Mouse (Mus musculus): ENCODE results near the gene Ppp1r14c. TPM values are rescaled to one million over a fixed set of nuclear protein-coding genes. Genes with fewer than 3 reads are reported as not detected.
A peak's percentile ranks its signal among the peaks of the same experiment; 100 is the strongest.

Gene Ppp1r14c
- 10 to 100 TPM; 71.9 to 83.7 TPM for total RNA-seq (2021)

DNA sequence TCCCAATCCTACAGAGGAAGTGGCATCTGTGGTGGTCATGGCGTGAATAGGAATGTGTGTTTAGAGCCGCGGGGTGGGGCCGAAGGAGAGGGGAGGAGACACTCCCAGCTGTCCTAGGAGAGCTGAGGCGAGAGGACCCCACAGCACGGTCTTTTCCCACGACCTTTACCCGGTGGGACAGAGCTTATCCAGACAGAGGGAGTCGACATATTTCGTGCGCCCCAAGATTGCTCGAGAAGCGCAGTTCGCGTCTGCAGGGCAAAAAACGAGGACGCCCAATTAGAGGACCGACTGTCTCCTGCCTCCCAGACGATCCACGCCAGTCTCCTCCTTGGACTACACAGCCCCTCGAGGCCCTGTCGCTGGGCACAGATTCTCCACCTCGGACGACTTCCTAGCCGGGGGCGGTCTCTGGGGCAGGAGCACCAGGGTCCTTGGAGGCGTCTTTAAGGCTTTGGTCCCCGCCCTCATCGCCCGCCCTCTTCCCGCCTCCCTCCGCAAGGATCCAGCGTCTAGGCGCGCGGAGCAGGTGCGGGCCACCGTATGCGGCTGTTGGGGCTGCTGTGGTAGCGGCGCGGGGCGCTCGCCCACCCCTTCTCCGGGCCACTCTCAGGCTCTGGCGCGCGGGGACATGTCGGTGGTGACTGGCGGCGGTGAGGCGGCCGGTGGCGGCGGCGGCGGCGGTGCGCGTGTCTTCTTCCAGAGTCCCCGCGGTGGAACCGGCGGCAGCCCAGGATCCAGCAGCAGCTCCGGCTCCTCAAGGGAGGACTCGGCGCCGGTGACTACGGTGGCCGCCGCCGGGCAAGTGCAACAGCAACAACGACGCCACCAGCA, at the start of gene Ppp1r14c:
Gene Ppp1r14c, plus strand, starts transcription at position 22 of the 834 bp plus-strand sequence.
- intact Hi-C loops (cut with DNase I), result loop anchor here (5.0 to 10.0 kb wide), 2 partner anchors 86 to 159 kb away; no protein-coding TSS in a partner anchor
- peak; percentile 59 to 77 for DNase-seq (ENCODE audit: extremely low spot score in 1 of 2, low spot score in 2 of 2)

- no peak for DNase-seq (ENCODE audit: extremely low spot score in 1 of 2, low spot score in 2 of 2)
- intact Hi-C loops (cut with DNase I), result no loop called here
Measured at GRCm38 (mm10) chr10:3321406-3321805, 44.5 kb upstream of the Ppp1r14c start.

DNA sequence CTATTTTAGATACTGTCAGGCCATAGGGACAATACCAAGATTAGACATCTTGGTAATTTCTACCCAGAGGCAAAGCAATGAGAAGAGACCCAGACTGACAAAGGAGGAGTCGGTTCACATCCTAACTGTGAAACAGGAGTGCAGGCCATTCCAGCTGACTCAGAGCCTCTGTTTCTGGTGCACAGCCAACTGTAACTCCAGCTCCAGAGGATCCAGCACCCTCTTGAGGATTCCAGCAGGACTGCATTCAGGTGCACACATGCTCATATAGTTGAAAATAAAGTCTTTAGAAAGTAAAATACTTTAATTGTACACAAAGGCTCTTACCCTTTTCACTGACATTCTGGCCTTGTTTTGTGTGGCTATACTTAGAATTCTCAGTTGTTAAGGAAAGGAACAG, 40.4 kb upstream of the Ppp1r14c start:
- DNase-seq (ENCODE audit: extremely low spot score in 1 of 2, low spot score in 2 of 2), result peak in 1 of 2 experiments; percentile 29
- intact Hi-C loops (cut with DNase I), result no loop called here

- DNase-seq (ENCODE audit: extremely low spot score in 1 of 2, low spot score in 2 of 2), result peak; percentile 81
- intact Hi-C loops (cut with DNase I), result loop anchor here (1.0 to 5.0 kb wide), 2 partner anchors 198 to 609 kb away; no protein-coding TSS in a partner anchor
Measured at GRCm38 (mm10) chr10:3332880-3333279, 33.0 kb upstream of the Ppp1r14c start.

DNA sequence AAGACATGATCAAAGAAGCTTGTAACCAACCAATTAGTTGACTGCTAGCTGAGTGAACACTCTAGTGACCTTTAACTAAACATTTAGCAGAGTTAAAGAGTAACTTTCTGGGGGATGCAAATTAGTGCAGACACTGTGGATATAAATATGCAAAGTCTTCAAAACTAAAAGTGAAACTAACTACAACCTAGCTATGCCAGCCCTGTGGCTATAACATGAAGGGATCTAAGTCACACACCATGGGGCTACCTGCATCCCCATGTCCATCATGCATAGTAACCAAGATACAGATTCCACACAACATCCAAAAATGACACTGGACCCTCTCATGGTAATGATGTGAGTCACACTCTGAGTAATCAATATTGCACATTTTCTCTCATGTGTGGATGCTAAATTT, 31.3 kb upstream of the Ppp1r14c start:
- intact Hi-C loops (cut with DNase I), result loop anchor here (5.0 kb wide), 1 partner anchor 608 kb away; no protein-coding TSS in a partner anchor
- no peak for DNase-seq (ENCODE audit: extremely low spot score in 1 of 2, low spot score in 2 of 2)

DNA sequence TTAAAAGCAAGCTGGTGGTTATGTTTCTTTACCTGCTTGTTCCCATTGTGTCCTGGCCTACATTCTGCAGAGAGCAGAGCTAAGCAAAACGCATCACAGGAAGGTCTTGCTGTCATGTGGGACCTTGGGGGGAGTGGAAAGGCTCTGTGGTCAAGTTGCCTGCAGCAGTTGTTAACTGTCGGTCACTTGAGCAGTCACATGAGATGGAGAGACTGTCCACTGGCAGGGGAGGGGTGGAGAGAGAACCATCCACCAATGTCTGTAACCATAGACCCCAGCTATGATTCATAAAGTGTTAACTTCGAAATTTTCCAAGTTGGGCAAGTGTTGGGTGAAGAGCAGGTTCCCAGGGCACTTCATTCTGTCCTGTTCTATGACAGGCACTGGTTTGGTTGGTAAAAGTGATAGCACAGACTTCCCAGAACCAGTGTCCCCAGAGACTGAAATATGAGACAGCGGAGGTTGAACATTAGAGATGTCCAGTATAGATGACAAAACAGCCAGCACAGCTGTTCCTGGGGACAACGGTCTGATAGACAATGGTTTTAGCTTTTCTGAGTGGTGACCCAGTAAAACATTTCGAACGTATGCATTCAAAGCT, 29.0 kb upstream of the Ppp1r14c start:
- intact Hi-C loops (cut with DNase I), result no loop called here

DNA sequence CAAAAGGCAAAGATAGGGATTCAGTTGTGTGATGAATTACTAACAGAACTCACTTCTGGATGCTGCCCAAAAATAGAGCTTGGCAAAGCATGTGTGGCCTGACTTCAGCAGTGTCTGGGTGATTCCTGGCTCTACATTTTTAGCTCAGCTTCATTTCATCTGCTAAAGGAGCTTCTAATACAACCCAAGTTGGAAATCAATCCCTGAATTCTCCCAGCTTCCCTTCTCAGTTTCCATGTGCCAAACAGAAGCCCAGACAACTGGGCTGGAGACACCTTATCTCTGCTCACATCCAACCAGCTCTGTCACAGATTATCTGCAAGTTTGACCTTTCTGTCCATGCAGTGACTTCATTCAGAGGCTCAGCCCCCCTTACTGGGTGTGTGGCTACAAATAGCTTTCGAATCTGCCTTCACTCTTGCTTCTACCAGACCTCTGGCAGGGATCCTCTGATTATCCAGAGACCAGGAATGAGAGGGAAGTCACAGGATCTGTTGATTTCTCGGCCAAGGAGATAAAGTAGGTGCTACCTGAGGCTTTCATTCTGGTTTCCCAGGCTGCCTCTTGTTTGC, 28.4 kb upstream of the Ppp1r14c start:
- intact Hi-C loops (cut with DNase I), result no loop called here
- DNase-seq (ENCODE audit: extremely low spot score in 1 of 2, low spot score in 2 of 2), result no peak

More for the DNA sequence above, 29.0 kb upstream of the Ppp1r14c start:
- no peak for DNase-seq (ENCODE audit: extremely low spot score in 1 of 2, low spot score in 2 of 2)

DNA sequence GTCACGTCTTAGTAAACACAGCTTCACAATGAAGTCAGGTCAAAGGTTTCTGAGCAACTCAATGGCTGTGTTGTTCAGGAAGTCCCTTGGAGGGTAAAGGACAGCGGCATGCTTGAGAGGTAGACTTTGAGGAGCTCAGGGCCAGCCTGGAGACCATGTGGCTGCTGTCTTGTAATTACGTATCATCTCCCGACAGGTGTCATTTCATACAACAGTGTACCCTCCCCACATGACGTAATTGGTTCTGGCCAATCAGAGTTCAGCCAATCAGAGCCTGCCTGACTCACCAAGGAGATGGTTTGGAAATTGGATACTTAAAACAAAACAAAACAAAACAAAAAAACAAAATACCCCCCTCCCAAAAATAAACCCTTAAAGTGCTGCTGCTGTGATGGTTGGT, 20.2 kb upstream of the Ppp1r14c start:
- intact Hi-C loops (cut with DNase I), result no loop called here
- no peak for DNase-seq (ENCODE audit: extremely low spot score in 1 of 2, low spot score in 2 of 2)

DNA sequence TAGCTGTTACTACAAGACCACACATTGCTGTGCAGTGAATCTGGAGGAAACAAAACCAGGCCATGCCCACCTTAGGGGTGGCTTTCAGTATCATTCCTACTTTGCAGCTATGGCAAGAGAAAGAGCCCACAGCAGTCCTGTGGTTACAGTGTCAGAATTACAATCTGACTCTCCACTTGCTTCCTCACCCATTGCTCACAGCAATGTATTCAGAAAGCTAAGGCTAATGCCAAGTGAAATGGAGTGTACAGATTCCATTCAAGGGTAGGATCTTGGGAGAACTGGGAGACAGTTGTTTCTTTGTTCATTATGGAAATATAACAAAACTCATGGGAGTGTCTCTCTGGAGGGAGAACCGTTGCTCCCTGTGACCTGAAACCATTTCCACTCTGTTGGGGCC, 6.3 kb upstream of the Ppp1r14c start:
- DNase-seq (ENCODE audit: extremely low spot score in 1 of 2, low spot score in 2 of 2), result no peak
- intact Hi-C loops (cut with DNase I), result no loop called here

GRCm38 (mm10) chr10:3365671-3366035, 204 bp upstream of the Ppp1r14c start:
- intact Hi-C loops (cut with DNase I), result loop anchor here (5.0 to 10.0 kb wide), 2 partner anchors 87 to 159 kb away; no protein-coding TSS in a partner anchor
- DNase-seq (ENCODE audit: extremely low spot score in 1 of 2, low spot score in 2 of 2), result peak in 1 of 2 experiments; percentile 49

- intact Hi-C loops (cut with DNase I), result loop anchor here (5.0 to 10.0 kb wide), 2 partner anchors 85 to 158 kb away; no protein-coding TSS in a partner anchor
- DNase-seq (ENCODE audit: extremely low spot score in 1 of 2, low spot score in 2 of 2), result peak in 1 of 2 experiments; percentile 61
Measured at GRCm38 (mm10) chr10:3366870-3367431, 1.1 kb downstream of the Ppp1r14c start.

GRCm38 (mm10) chr10:3367440-3367839, 1.6 kb downstream of the Ppp1r14c start:
- intact Hi-C loops (cut with DNase I), result loop anchor here (5.0 to 10.0 kb wide), 2 partner anchors 85 to 157 kb away; no protein-coding TSS in a partner anchor

DNA sequence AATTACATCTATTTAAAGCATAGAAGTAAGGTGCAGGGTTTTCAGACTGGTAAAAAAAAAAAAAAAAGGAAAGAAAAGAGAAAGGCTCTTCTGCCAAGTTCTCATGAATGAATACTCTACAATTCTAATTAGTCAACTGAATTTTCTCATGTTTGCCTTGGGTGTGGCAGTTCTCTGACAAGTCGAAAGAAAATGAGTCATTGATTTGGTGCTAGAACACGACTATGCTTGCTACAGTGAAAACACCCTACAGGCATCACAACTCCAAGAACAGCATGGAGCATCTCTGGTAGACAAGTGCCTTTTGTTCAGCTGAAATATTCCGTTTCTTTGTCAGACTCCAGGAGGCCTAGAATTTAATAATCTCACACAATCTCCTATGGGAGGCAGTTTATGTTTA, 17.3 kb downstream of the Ppp1r14c start:
- DNase-seq (ENCODE audit: extremely low spot score in 1 of 2, low spot score in 2 of 2), result no peak
- intact Hi-C loops (cut with DNase I), result no loop called here

More at GRCm38 (mm10) chr10:3367440-3367839, 1.6 kb downstream of the Ppp1r14c start:
- peak in 1 of 2 experiments; percentile 39 for DNase-seq (ENCODE audit: extremely low spot score in 1 of 2, low spot score in 2 of 2)

DNA sequence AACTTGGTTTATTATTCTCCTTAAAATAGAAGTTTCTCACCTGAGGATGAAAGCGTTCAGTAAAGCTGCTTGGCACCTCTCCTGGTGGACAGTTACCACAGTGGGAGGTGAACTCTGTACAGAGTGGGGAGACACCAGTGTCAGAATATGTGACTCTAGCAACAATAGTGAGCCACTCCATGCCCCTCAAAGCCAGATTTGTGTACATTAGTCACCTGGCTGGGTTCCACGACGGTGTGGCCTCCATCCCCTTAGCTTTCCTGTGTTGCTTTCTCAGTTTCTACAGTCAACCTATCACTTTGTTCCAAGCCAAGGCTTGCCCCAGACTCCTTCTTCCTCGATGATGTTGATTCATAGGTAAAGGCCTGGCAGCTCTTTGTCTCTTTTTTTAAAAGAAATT, 26.4 kb downstream of the Ppp1r14c start:
- intact Hi-C loops (cut with DNase I), result no loop called here
- DNase-seq (ENCODE audit: extremely low spot score in 1 of 2, low spot score in 2 of 2), result no peak

DNA sequence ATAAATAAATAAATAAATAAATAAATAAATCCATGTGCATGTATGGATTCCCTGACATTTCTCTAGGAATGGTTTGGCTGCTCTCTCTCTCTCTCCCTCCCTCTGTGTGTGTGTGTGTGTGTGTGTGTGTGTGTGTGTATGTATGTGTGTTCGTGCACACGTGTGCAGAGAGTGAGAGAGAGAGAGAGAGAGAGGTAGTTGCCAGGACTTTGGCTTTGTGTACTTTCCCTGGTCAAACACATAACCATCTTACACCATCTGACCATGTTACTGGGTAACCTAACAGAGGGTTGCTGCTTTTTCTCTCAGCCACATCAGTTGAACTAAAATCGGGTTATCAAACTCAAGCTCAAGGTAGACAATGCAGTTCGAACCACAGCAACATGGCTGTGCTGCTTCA, 27.7 kb downstream of the Ppp1r14c start:
- intact Hi-C loops (cut with DNase I), result no loop called here
- DNase-seq (ENCODE audit: extremely low spot score in 1 of 2, low spot score in 2 of 2), result no peak

- peak; percentile 41 to 65 for DNase-seq (ENCODE audit: extremely low spot score in 1 of 2, low spot score in 2 of 2)
- intact Hi-C loops (cut with DNase I), result no loop called here
Measured at GRCm38 (mm10) chr10:3394193-3394592, 28.3 kb downstream of the Ppp1r14c start.

DNA sequence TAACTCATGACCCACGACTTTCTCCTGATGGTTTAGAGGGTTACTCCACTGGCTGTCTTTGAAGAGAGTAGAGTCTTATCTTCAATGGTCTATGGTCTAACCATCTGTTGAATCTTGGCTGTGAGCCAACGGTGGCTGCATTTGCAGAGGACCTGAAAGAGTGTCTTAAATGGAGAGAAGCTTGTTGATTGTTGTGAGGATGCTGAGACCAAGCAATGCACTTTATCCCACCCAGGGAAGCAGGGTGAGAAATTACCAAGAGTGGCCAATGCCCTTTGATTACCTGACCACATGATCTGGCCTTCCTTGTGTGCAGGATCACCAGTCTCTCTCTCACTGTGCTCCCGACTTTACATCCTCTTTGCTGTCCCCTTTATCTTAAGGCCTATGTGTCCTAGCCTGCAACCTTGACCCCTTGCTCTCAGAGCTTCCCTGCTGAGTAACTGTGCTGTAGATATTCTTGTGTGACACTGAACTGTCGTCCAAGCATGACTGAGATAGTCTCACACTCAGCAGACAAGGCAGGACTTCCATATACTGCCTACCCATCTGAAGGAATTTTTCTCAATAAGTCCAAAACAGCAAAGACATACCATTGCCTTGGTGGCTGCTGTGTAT, 28.9 kb downstream of the Ppp1r14c start:
- peak in 1 of 2 experiments; percentile 62 for DNase-seq (ENCODE audit: extremely low spot score in 1 of 2, low spot score in 2 of 2)
- intact Hi-C loops (cut with DNase I), result no loop called here

DNA sequence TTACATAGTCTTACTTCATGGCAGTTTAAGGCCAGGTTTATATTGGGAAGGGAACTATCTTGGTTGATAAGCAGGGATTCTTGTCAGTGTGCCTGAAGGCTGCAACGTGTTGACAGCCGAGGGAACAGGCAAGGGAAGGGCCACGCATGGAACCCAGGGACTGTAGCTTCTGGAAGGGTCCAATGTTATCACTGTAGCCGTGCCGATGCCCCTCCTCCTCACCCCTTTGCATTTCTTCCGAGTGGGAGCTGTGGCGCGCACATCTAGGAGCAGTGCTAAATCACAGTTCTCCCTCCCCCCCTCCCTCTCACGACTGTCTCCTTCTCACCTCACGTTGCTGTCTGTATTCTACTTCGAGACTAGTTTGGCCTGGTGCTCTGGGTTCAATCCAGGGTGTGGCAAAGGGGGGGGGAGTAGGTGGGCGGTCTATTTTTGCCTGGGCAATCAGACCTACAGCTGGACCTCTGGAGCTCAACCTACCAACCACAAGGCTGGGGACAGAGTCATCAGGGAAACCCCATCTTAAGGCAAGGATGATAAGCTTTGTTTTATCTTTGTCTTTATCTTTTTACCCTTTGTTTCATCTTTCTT, 29.6 kb downstream of the Ppp1r14c start:
- DNase-seq (ENCODE audit: extremely low spot score in 1 of 2, low spot score in 2 of 2), result no peak
- intact Hi-C loops (cut with DNase I), result no loop called here

Data from left cerebral cortex, postnatal 10 days (tissue).